Mouse (Mus musculus) kidney, embryonic 16.5 days (tissue): ENCODE results near the gene Sema5b. TPM values are rescaled to one million over a fixed set of nuclear protein-coding genes. Genes with fewer than 3 reads are reported as not detected.

ENCODE experiments used
- ATAC-seq: fragments of 200-750 bp; cut with Nextera tagmentation; 2 replicates; pipeline ENCODE4 v1.8.0; 2017; ENCODE audit warnings: moderate TSS enrichment; ENCODE audit not compliant: low FRiP score, low TSS enrichment
- H3K27ac ChIP-seq: fragments of 300-500 bp; sonication (generic); 2 replicates; pipeline ENCODE4 v1.5.1; 2014; ENCODE audit warnings: low read length
- H3K27me3 ChIP-seq: fragments of 300-500 bp; sonication (generic); 2 replicates; pipeline ENCODE4 v1.6.1; 2014; ENCODE audit warnings: low read length, control low read depth, mixed read lengths; ENCODE audit not compliant: insufficient read depth
- H3K36me3 ChIP-seq: fragments of 300-500 bp; sonication (generic); 2 replicates; pipeline ENCODE4 v1.6.1; 2014; ENCODE audit warnings: low read length, control low read depth, mixed read lengths; ENCODE audit not compliant: insufficient read depth
- H3K4me1 ChIP-seq: fragments of 300-500 bp; sonication (generic); 2 replicates; pipeline ENCODE4 v1.6.1; 2014; ENCODE audit warnings: low read length, control low read depth, mixed read lengths; ENCODE audit not compliant: insufficient read depth
- H3K4me2 ChIP-seq: fragments of 300-500 bp; sonication (generic); replicated peaks from 2 replicates; pipeline ENCODE4 v1.6.1; 2014; ENCODE audit warnings: low read depth, low read length
- H3K4me3 ChIP-seq: fragments of 300-500 bp; sonication (generic); 2 replicates; pipeline ENCODE4 v1.5.1; 2014; ENCODE audit warnings: mild to moderate bottlenecking, low read length
- H3K9ac ChIP-seq: fragments of 300-500 bp; sonication (generic); replicated peaks from 2 replicates; pipeline ENCODE4 v1.6.1; 2014; ENCODE audit warnings: low read length
- H3K9me3 ChIP-seq: fragments of 300-500 bp; sonication (generic); 2 replicates; pipeline ENCODE4 v1.6.1; 2016; ENCODE audit warnings: low read length, control low read depth
- WGBS: fragments of 180-500 bp; shearing (Covaris S2); extraction: QIAGEN DNeasy Blood & Tissue Kit; methylation state at CpG from one replicate; pipeline ENCODE4 v1.1.7; 2014; 5-methylcytosine and 5-hydroxymethylcytosine counted together
- polyA plus RNA-seq: library from polyadenylated mRNA; unstranded; fragments of >200 nt; fragmentation: Nextera tagmentation; extraction: Ambion mirVana; gene quantifications from 2 replicates; pipeline ENCODE4 v1.2.1, GENCODE M21; 2015

The Sema5b gene
- polyA plus RNA-seq, 1 experiment from 2014 or later, result 6.4 TPM

GRCm38 (mm10) chr16:35686491-35686890 is 145.5 kb downstream of the Sema5b start:
- 76% methylated on average over 7 of the region's 7 CpGs for WGBS
- Histone ChIP-seq H3K9me3 (no peaks in the 10 kb centered on the region), H3K27ac (no peak overlapping the region), H3K36me3 (no peaks in the 10 kb centered on the region), H3K4me2 (no peak overlapping the region), H3K4me3 (no peak overlapping the region), H3K9ac (no peak overlapping the region), H3K4me1 (no peaks in the 10 kb centered on the region), H3K27me3 (no peaks in the 10 kb centered on the region)
- ATAC-seq, result no peak

- H3K4me2 ChIP-seq, result no peak overlapping the region
- no peaks in the 10 kb centered on the region for H3K27me3 ChIP-seq
- no peak for ATAC-seq
- H3K4me1 ChIP-seq, result no peaks in the 10 kb centered on the region
- no peak overlapping the region for H3K9ac ChIP-seq
- 0 out of 2 replicates have a peak, but pooled peaks cover 3% of the 10 kb centered on the region for H3K36me3 ChIP-seq
- H3K27ac ChIP-seq, result no peak overlapping the region
- H3K4me3 ChIP-seq, result no peak overlapping the region
- no peaks in the 10 kb centered on the region for H3K9me3 ChIP-seq
- 92% methylated on average over 7 of the region's 7 CpGs for WGBS
Measured at GRCm38 (mm10) chr16:35691606-35692005, 150.7 kb downstream of the Sema5b start.

GRCm38 (mm10) chr16:35694250-35694846 is 153.4 kb downstream of the Sema5b start:
- Histone ChIP-seq H3K9ac (no peak overlapping the region), H3K27ac (no peak overlapping the region), H3K9me3 (no peaks in the 10 kb centered on the region), H3K4me3 (no peak overlapping the region), H3K4me1 (no peaks in the 10 kb centered on the region), H3K36me3 (0 out of 2 replicates have a peak, but pooled peaks cover 3% of the 10 kb centered on the region), H3K27me3 (peaks cover under 1% of the 10 kb centered on the region; the same call in 1 of the 2 replicates), H3K4me2 (no peak overlapping the region)
- ATAC-seq, result no peak
- 92% methylated on average over 13 of the region's 13 CpGs for WGBS

- H3K27ac ChIP-seq, result no peak overlapping the region
- peaks cover 5% of the 10 kb centered on the region; the same call in 1 of the 2 replicates for H3K27me3 ChIP-seq
- no peak overlapping the region for H3K4me3 ChIP-seq
- no peak for ATAC-seq
- H3K4me2 ChIP-seq, result no peak overlapping the region
- no peak overlapping the region for H3K9ac ChIP-seq
- 85% methylated on average over 2 of the region's 2 CpGs for WGBS
- 0 out of 2 replicates have a peak, but pooled peaks cover 3% of the 10 kb centered on the region for H3K36me3 ChIP-seq
- H3K4me1 ChIP-seq, result no peaks in the 10 kb centered on the region
- no peaks in the 10 kb centered on the region for H3K9me3 ChIP-seq
Measured at GRCm38 (mm10) chr16:35696103-35696502, 155.2 kb downstream of the Sema5b start.

GRCm38 (mm10) chr16:35701823-35702222 is 160.9 kb downstream of the Sema5b start:
- Histone ChIP-seq H3K4me3 (no peak overlapping the region), H3K9me3 (no peaks in the 10 kb centered on the region), H3K4me2 (no peak overlapping the region), H3K36me3 (no peaks in the 10 kb centered on the region), H3K27me3 (peaks cover 5% of the 10 kb centered on the region; the same call in 1 of the 2 replicates), H3K27ac (no peak overlapping the region), H3K9ac (no peak overlapping the region), H3K4me1 (peaks cover 3% of the 10 kb centered on the region; the same call in 1 of the 2 replicates)
- ATAC-seq, result no peak
- WGBS, result 48% methylated on average over 11 of the region's 11 CpGs

- peak; percentile 75; the same call in 1 of the 2 replicates for ATAC-seq
- WGBS, result 35% methylated on average over 16 of the region's 16 CpGs
- peaks cover 10% of the 10 kb centered on the region; the same call in 1 of the 2 replicates for H3K27me3 ChIP-seq
Measured at GRCm38 (mm10) chr16:35703763-35704679, 163.1 kb downstream of the Sema5b start.

GRCm38 (mm10) chr16:35704796-35705195 is 163.9 kb downstream of the Sema5b start:
- peaks cover 3% of the 10 kb centered on the region; the same call in 1 of the 2 replicates for H3K4me1 ChIP-seq
- no peak overlapping the region for H3K27ac ChIP-seq
- H3K9me3 ChIP-seq, result no peaks in the 10 kb centered on the region
- no peak overlapping the region for H3K4me2 ChIP-seq
- no peak overlapping the region for H3K9ac ChIP-seq
- no peaks in the 10 kb centered on the region for H3K36me3 ChIP-seq
- 65% methylated on average over 14 of the region's 14 CpGs for WGBS
- ATAC-seq, result no peak
- no peak overlapping the region for H3K4me3 ChIP-seq
- peaks cover 5% of the 10 kb centered on the region; the same call in 1 of the 2 replicates for H3K27me3 ChIP-seq

More at GRCm38 (mm10) chr16:35703763-35704679, 163.1 kb downstream of the Sema5b start:
- H3K4me3 ChIP-seq, result no peak overlapping the region
- H3K9me3 ChIP-seq, result no peaks in the 10 kb centered on the region
- H3K4me1 ChIP-seq, result peaks cover 3% of the 10 kb centered on the region; the same call in 1 of the 2 replicates
- H3K4me2 ChIP-seq, result no peak overlapping the region
- H3K27ac ChIP-seq, result no peak overlapping the region
- H3K9ac ChIP-seq, result no peak overlapping the region
- no peaks in the 10 kb centered on the region for H3K36me3 ChIP-seq

- no peak overlapping the region for H3K4me3 ChIP-seq
- H3K27ac ChIP-seq, result no peak overlapping the region
- no peak overlapping the region for H3K9ac ChIP-seq
- H3K36me3 ChIP-seq, result no peaks in the 10 kb centered on the region
- no peak overlapping the region for H3K4me2 ChIP-seq
- no peak for ATAC-seq
- H3K9me3 ChIP-seq, result no peaks in the 10 kb centered on the region
- H3K4me1 ChIP-seq, result peaks cover 6% of the 10 kb centered on the region; the same call in 1 of the 2 replicates
- 86% methylated on average over 5 of the region's 5 CpGs for WGBS
- peaks cover 4% of the 10 kb centered on the region; the same call in 1 of the 2 replicates for H3K27me3 ChIP-seq
Measured at GRCm38 (mm10) chr16:35707004-35707403, 166.1 kb downstream of the Sema5b start.

GRCm38 (mm10) chr16:35711004-35711403 is 170.1 kb downstream of the Sema5b start:
- 57% methylated on average over 7 of the region's 7 CpGs for WGBS
- no peak overlapping the region for H3K9ac ChIP-seq
- no peak for ATAC-seq
- no peak overlapping the region for H3K27ac ChIP-seq
- no peaks in the 10 kb centered on the region for H3K36me3 ChIP-seq
- peaks cover 9% of the 10 kb centered on the region; the same call in 1 of the 2 replicates for H3K4me1 ChIP-seq
- H3K4me3 ChIP-seq, result no peak overlapping the region
- H3K27me3 ChIP-seq, result peaks cover 4% of the 10 kb centered on the region; the same call in 1 of the 2 replicates
- H3K9me3 ChIP-seq, result no peaks in the 10 kb centered on the region
- no peak overlapping the region for H3K4me2 ChIP-seq
